Mouse (Mus musculus) bone marrow macrophage, adult 2 months (primary cell): ENCODE results near the gene Enox2.

Source experiments
- CTCF ChIP-seq: IDR thresholded peaks from 2 replicates; pipeline ENCODE4 v1.5.1; 2012; ENCODE audit warnings: low read depth, mild to moderate bottlenecking, low read length, moderate library complexity
- POLR2A ChIP-seq: IDR thresholded peaks from 2 replicates; pipeline ENCODE4 v1.6.1; 2012; ENCODE audit warnings: mild to moderate bottlenecking, low read depth, low read length, borderline replicate concordance

DNA sequence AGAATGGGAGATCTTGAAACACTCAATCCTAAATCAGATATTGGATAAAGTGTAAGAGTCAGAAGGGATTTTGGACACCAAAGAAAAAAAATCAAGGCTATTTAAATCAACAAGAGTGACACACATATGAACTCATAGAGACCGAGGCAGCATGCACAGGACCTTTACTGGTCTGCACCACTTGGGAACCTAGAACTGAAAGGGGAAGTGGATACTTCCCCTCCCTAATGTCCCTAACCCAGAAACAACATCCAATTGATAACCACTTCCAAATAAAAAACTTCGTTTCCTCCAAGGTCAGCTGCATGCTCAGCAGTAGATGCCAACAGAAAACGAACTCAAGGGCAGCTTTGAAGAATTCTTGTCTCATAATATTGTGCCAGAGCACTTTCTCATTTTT is 171.6 kb downstream of the Enox2 start:
- TF ChIP-seq POLR2A (no peak), CTCF (no peak)
